Mouse (Mus musculus) neutrophil, adult 5-6 weeks (primary cell): Measurements from ENCODE around the gene Tatdn3. TPM values are rescaled to one million over a fixed set of nuclear protein-coding genes. Genes with fewer than 3 reads are reported as not detected.

Experiments used
- ATAC-seq: fragments of 151-379, 151-347 bp; 2 replicates; pipeline ENCODE4 v1.8.0; 2017; ENCODE audit warnings: mild to moderate bottlenecking, moderate TSS enrichment; ENCODE audit not compliant: insufficient number of reproducible peaks, poor library complexity, low FRiP score, severe bottlenecking; ENCODE audit errors: extremely low read depth
- total RNA-seq: library from RNA; stranded (forward); fragments of 200-1000 nt; gene quantifications from 2 replicates; pipeline ENCODE4 v1.2.3, GENCODE M21; 2017

Gene Tatdn3
- total RNA-seq = 10.2 and 12.6 TPM in 2 replicates

DNA sequence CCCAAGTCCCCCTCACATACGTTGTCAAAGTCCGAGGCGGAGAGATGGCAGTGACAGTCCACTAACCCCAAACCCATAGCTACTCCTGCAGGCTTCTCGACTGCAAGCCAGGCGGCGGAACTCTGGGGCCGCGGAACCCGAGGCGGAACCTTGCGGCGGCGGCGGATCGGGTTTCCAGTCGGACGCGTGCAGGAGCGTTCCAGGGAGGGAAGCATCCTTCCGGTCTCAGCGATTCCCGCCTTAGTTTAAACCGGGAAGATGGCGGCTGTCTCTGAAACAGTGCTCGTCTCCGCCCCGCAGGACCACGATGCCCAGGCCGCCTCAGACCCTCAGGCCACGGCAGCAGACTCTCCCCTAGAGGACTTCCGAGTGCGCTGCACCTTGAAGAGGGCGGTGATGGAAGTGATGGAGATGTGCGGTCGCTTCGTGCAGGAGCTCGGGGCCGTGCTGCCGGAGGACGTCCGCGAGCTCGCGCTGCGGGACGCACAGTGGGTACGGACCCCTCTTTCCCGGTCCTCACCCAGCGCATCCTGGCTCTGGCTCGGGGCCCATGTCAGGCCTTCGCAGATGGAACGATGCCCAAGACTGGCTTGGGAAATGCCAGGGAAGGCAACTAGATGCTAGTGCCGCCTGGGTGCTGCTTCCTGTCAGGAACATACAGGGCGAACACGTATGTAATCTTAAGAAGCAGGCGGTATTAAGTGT, at the start of gene Tatdn3, which contains the start of gene Nsl1:
Tatdn3 (minus strand) TSS at position 152 of the 705 bp plus-strand sequence.
Nsl1 (plus strand) TSS at position 232 of the 705 bp plus-strand sequence.
- peak; percentile 97 for ATAC-seq

DNA sequence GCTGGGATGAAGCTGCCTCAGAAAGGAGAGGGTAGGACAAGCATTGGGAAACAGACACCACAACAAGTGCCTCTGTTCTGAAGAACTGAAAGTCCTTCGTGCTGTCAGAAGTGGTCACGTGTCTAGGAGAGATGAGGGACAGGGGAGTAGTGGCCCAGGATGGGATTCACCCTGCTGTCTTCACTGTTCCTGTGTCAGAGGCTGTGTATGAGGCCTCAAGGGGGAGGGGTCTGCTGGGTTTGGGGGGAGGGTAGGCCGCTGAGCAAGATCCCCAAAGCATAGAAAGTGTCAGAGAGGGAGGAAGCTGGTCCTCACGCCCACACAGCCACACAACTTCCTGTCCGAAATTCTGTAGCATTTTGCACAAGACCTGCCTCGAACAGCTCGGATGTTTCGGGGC, 48.4 kb upstream of the Tatdn3 start:
- ATAC-seq = peak; percentile 51

DNA sequence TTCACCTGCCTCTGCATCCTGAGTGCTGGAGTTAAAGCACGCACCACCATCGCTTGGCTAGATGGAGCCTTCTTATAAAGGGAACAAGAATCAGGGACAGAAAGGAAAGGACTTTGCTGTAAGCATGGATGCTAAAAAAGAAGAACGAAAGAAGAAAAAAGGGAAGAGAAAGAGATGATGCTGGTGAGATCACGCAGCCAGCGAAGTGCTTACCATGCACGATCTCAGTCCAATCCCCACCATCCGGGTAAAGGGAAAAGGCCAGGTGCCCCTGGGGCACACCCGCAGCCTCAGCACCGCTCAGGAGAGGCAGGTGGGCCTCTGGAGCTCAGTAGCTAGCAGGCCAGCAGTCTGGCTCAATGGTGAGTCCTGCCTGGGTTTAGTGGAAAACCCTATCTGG, 47.2 kb upstream of the Tatdn3 start:
- no peak for ATAC-seq

DNA sequence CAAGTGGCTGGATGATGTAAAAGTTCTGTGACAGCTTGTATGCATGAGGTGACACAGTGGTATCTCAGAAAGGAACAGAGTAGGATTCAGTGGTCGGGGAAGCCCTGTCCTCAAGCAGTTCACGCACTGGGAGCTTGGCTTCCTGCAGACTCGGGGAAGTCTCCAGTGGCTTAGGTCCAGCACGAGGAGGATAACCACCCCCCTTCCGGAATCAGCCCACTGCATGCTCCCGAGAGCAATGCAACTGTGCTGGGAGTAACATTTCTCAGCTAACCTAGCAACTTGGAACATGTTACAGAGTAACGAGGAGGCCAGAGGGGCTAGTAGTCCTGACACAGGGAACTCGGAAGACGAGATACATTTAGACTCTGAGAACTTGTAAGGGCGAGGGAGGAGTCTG, 44.6 kb upstream of the Tatdn3 start:
- ATAC-seq = no peak

DNA sequence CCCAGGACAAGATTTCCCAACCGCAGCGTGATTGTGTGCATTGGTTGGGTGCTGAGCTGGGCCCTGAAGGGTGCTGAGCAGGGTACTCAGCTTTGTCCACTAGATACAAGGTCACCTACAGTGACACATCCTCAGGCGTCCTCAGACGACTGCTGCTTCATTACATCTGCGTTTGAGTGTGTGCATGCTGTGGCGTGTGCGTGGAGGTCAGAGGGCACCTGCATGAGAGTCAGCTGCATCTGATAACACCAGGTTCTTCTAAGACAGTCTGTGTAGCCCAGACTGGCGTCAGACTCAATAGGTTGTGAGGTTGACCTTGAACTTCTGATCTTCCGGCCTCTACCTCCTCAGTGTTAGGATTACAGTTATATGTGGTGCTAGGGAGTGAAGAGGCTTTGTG, 42.5 kb upstream of the Tatdn3 start:
- ATAC-seq = no peak

DNA sequence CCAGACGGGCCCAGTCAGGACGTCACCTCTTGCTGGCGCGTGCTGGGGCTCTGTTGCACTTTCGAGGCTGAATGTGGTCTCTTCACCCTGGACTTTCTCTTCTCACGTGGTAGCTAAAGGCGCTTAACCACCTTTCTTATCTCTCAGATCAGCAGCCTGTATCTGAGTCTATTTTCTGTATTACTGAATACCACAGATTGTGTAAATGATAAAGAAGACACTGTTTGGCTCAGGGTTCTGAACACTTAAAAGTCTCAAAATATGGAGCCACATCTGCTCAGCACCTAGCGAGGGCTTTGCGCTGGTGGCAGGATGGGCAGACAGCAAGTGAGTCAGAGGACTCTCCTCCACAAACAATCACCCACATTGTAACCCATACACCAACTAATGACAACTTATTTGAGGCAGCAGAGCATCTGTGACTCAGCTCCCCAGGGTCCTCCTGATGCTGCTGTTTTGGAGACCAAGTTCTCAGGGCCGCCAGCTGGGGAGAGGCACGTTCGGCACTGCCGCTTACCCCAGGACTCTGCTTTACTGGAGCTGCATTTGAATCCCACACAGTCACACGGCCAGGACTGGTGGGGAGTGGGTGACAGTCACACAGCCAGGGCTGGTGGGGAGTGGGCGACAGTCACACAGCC, 40.1 kb upstream of the Tatdn3 start:
- no peak for ATAC-seq

DNA sequence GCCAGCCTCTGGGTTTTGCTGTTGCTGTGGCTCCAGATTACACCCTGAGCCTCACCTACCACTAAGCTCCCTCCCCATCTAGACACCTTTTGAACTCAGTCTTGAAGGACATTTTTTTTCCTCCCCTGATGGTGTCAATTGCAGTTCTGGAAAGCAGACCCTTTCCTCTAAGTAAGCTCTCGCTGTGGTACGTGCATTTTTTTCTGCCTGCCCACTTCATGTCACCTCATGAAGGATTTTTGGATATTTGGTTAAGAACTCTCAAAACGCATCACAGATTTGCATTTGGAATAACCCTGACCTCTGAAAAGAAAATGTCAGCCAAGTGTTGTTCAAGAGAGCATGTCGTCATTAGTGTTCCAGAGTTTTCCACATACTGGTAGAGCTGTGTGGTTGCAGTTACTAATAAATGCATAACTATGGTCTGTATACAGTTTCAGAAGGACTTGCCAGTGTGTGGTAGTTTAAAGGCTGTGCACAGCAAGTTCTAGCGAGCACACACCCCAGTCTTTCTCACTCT, 37.1 kb upstream of the Tatdn3 start:
- no peak for ATAC-seq

DNA sequence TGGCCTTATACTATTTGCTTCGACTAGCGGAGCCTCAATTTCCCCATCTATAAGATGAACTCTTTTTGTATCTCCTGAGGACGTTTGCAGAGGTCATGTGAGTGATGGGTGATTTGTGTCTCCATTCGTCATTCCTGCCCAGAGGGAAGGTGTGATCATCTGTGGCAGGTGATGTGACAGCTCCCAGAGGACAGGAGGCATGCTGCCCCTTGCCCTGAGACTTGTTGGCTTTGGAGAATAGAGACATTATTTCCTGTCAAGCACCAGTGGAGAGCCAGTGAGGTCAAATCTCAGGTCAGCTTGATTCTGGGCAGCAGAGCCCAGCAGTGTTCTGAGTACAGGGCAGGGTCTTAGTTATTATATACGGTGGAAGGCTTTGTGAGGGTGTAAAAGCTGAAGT, 36.4 kb upstream of the Tatdn3 start:
- ATAC-seq = no peak

DNA sequence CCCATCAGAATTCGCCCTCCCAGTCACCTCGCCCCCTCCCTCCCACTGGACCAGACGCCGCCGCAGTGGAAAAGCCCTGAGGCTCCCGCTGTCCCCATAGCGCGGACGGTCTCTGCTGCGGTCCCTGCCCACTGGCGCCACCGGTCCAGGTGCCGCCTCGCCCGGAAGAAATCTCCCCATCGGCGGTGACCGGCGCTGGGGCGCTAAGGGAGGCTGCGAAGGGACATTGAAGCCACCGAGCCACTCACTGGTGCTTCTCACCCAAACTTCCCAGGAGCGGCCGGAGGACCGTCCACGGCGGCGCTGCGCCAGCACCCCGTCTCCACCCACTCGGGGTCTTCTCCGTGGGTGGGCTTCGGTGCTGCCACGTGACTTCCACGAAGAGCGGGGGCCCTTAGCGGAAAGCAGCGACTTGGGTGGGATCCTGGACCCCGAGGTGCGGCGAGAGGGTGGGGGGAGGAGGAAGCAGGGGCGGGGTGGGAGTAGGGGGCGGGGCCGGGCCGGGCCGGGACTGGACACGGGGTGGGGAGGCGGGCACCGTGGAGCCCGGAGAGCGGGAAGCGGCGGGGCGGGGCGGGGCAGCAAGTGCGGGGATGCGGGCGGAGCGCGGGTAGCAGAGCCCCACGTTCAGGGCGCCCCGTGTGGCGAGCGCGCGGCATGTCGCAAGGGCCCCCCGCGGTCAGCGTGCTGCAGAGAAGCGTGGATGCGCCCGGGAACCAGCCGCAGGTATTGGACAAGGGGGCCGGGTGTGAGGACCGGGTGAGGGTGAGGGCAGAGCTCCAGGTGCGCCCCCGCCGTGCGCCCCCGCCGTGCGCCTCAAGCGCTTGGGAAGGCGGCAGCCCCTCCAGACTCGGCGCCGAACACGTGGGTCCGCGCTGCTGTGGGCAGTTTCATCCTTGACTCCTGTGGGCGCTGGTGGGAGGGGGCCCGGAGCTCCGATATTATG, 35.3 kb upstream of the Tatdn3 start, which contains the start of gene Batf3:
Batf3 (plus strand) TSS at position 46 of the 946 bp plus-strand sequence.
- ATAC-seq = peak; percentile 28

DNA sequence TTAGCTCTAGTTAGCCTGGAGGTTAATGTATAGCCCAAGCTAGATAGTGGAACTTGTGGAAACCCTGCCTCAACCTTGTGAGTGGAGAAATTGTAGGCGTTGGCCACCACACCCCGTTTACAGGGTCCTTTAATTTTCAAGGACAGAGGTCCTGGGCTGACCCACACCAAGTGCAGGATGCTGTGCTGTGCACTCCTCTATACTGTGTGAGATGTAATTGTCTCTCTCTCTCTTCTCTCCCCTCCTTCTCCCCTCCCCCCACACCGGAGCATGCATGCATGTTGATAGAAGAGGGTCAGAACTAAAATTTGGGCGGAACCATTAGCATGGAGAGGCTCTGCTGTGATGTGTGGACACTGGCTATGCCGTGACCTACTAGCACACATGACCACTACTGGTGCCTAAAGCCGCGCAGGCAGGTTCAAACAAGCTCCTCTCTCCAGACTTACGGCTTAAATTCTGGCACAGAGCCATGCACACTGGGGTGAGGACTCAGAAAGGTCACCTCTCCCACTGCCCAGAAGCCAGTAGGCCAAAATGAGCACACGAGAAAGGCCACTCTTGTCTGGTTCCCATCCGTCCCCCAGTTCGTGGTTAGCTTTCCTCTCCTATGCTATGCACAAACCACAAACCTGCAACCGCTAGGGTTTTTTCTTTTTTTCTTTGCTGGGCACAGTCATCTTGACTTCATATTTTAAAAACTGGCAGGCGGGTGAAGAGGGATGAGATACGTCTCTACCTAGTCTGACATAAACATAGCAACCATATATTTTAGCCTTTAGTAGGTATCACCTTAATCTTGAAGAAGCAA, 34.3 kb upstream of the Tatdn3 start:
- ATAC-seq = no peak

DNA sequence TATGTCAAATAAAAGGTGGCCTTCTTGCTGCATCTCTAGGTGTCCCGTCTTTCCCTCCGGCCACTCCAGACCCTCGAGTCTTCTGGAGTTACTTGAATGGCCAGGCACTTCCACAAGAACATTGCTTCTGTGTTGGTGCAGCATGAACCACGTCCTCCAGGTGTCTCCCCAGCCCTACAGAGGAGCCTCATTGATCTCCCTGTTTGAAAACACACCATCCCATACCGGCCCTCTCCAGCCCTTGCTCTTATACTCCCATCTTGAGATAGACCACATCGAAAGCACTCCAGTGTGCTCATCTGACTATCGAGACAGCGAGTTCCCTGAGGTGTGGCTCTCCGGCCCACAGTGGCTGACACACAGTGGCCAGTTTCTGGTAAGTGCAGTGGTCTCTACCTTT, 32.3 kb upstream of the Tatdn3 start:
- no peak for ATAC-seq

DNA sequence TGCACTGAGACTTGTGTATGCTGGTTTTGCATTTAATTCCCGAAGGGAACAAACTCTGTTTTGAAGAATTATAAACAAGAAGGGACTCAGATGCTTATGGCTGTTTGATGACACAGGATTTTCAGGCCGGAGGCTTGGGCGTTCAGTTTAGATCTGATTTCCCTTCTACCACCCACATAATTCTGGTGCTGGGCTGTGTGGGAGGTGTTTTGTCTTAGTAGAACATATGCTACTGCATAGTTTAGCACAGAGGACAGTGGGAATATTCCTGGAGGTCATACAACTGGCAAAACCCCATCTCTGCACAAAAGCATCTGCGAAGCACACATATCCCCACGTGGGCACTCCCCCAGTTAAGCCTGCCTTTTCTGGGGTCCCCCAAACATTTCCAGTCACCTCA, 30.8 kb upstream of the Tatdn3 start:
- no peak for ATAC-seq

DNA sequence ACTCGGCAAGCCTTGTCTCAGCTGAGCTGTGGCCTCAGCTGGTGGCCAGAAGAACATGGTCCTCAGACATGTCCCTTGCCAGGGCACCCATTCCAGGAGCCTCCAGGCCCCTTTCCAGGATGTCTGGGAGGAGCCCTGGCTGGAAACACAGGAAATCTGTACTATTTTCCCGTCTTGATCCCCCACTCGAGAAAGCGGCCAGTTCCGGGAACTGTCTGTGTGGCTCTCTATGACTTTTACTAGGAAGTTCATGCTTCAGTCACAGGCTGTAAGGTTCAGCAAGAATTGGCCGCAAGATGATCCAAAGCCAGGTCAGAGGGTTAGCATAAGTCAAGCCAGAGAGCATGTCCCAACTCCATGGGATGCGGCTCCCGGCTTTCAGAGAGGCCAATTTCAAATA, 29.3 kb upstream of the Tatdn3 start:
- no peak for ATAC-seq

DNA sequence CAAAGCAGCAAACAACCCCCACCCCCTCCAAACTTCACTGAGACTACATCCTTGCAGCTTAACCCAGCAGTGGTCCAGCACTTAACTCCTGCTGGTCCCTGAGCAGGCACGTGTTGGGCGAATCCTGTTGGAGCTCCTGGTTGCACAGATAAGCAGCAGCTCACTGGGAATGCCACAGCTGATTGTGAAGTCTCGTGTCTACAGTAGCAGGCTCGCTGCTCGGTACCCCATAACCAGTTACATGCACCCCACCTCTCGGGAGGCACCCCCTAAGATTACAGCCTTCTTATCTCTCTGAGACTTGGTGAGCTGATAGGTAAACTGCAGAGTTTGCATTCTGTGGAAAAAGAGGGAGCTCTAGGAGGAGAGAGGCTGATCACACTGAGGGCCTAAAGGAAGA, 26.6 kb upstream of the Tatdn3 start:
- ATAC-seq = no peak

DNA sequence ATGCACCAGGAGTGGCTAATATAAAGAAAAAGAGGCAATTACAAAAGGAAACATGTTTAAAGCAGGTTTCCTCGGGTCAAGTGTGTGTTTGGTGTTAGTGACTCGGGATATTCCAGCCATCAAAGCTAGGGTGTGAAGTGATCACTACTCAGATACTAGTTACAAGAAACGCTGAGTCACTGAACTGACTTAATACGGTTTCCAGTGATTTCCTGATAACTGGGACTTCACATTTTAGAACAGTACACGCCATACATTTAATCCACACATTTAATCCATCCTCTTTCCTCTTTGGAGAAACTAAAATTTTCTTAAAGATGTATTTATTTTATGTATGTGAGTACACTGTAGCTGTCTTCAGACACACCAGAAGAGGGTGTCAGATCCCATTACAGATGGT, 25.2 kb upstream of the Tatdn3 start:
- ATAC-seq = no peak

DNA sequence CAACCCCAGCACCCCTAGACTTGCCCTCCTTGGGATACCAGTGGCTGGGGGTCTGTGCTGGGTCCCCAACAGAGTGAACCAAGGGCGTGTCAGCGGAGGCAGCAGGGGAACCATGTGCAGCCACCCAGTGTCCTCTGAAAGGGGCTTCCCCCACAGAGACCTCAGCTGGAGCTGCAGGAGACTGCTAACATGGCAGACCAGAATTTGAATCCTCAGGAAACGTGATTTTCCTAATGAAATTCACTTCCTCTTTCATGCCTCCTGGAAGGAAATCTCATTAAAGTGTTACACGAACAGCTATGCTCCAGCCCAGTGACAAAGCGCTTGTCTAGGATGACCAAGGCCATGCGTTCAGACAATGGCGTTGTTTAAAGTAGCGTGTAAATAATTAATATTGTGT, 24.2 kb upstream of the Tatdn3 start:
- no peak for ATAC-seq

DNA sequence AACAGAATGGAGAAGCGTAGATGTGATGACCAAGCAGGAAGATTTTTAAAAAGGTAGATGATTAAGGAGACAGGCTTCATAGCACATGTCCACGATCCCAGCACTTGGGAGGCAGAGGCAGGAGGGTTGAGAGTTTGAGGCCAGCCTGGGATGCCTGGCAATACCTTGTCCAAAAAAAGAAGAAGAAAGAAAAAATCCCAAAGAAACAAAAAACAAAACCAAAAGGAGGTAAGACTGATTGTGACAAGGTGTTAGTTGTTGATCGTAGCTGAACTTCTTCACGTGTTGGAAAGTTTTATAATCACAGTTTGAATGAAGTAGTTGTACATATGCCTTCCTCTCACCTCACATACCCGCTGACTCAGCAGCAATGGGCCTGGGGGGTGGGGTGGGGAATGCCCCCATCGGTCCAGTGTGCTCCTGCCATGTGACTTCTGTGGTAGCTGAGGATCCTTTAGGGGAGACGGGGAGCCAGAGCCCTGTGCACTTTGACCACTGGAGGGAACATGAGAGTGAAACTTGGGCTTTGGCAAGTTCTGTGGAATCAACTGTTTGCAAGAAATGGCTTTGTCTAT, 23.7 kb upstream of the Tatdn3 start:
- ATAC-seq = no peak

DNA sequence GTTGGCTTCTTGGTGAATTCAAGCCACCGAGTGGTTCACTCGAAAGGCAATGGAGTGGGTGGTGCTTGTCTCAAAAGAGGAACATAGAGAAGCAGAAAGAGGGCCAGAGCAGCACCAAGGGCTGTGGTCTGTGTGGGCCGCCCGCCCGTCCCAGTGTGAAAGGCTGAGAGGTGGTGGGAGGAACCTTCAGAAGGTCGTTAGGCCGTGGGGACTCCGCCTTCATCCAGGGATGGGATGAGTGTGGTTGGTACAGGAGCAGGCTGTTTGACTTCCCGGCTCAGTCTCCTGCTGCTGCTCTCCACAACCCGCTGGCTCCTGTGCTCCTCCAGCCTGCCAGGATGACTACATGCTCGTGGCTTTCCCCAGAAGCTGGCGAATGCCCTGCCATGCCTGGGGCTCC, 22.9 kb upstream of the Tatdn3 start:
- ATAC-seq = peak; percentile 80
